Mouse (Mus musculus): ENCODE data around the gene Ttc7b. TPM values are rescaled to one million over a fixed set of nuclear protein-coding genes. Genes with fewer than 3 reads are reported as not detected.

The Ttc7b gene
- polyA plus RNA-seq, 1 experiment, result 9.2 TPM

- Histone ChIP-seq H3K27me3 (ENCODE audit: control insufficient read depth, insufficient read depth, insufficient read length) (no peaks in the 10 kb centered on the region), H3K79me2 (ENCODE audit: control insufficient read depth, insufficient read depth) (no peaks in the 10 kb centered on the region), H3K4me3 (ENCODE audit: insufficient read depth, poor library complexity, severe bottlenecking) (no peak overlapping the region), H3K79me3 (ENCODE audit: low read depth) (no peaks in the 10 kb centered on the region), H3ac (ENCODE audit: control insufficient read depth, insufficient read length, low read depth) (no peak overlapping the region), H3K36me3 (ENCODE audit: control insufficient read depth, insufficient read depth) (no peaks in the 10 kb centered on the region)
- TF ChIP-seq MYOD1 (IDR thresholded peaks at IDR 0.05; ENCODE audit: control insufficient read depth, insufficient read length, low read depth) (no peak), MAX (IDR thresholded peaks at IDR 0.05) (no peak), MYOG (IDR thresholded peaks at IDR 0.05; ENCODE audit: control insufficient read depth, extremely low read depth, insufficient read length) (no peak), CTCF (IDR thresholded peaks at IDR 0.05; ENCODE audit: control insufficient read depth, insufficient read depth, insufficient read length) (no peak), USF1 (IDR thresholded peaks at IDR 0.05; ENCODE audit: low read depth) (no peak), FOSL1 (IDR thresholded peaks at IDR 0.05; ENCODE audit: insufficient read depth, low read length, poor library complexity, severe bottlenecking) (no peak), CEBPB (IDR thresholded peaks at IDR 0.05; ENCODE audit: low read depth) (no peak)
Measured at GRCm38 (mm10) chr12:100435763-100436162, 84.9 kb downstream of the Ttc7b start.

- Histone ChIP-seq H3K27me3 (ENCODE audit: control insufficient read depth, insufficient read depth, insufficient read length) (no peaks in the 10 kb centered on the region), H3K36me3 (ENCODE audit: control insufficient read depth, insufficient read depth) (no peaks in the 10 kb centered on the region), H3ac (ENCODE audit: control insufficient read depth, insufficient read length, low read depth) (no peak overlapping the region), H3K4me3 (ENCODE audit: insufficient read depth, poor library complexity, severe bottlenecking) (no peak overlapping the region), H3K79me2 (ENCODE audit: control insufficient read depth, insufficient read depth) (no peaks in the 10 kb centered on the region), H3K79me3 (ENCODE audit: low read depth) (no peaks in the 10 kb centered on the region)
- TF ChIP-seq MYOD1 (IDR thresholded peaks at IDR 0.05; ENCODE audit: control insufficient read depth, insufficient read length, low read depth) (no peak), CTCF (IDR thresholded peaks at IDR 0.05; ENCODE audit: control insufficient read depth, insufficient read depth, insufficient read length) (no peak), FOSL1 (IDR thresholded peaks at IDR 0.05; ENCODE audit: insufficient read depth, low read length, poor library complexity, severe bottlenecking) (no peak), CEBPB (IDR thresholded peaks at IDR 0.05; ENCODE audit: low read depth) (no peak), USF1 (IDR thresholded peaks at IDR 0.05; ENCODE audit: low read depth) (no peak), MAX (IDR thresholded peaks at IDR 0.05) (no peak), MYOG (IDR thresholded peaks at IDR 0.05; ENCODE audit: control insufficient read depth, extremely low read depth, insufficient read length) (no peak)
Measured at GRCm38 (mm10) chr12:100431830-100432229, 88.8 kb downstream of the Ttc7b start.

- no peaks in the 10 kb centered on the region for H3K79me2 ChIP-seq (ENCODE audit: control insufficient read depth, insufficient read depth)
- no peaks in the 10 kb centered on the region for H3K79me3 ChIP-seq (ENCODE audit: low read depth)
- no peak overlapping the region for H3ac ChIP-seq (ENCODE audit: control insufficient read depth, insufficient read length, low read depth)
- no peaks in the 10 kb centered on the region for H3K27me3 ChIP-seq (ENCODE audit: control insufficient read depth, insufficient read depth, insufficient read length)
- TF ChIP-seq FOSL1 (IDR thresholded peaks at IDR 0.05; ENCODE audit: insufficient read depth, low read length, poor library complexity, severe bottlenecking) (no peak), MYOG (IDR thresholded peaks at IDR 0.05; ENCODE audit: control insufficient read depth, extremely low read depth, insufficient read length) (no peak), CTCF (IDR thresholded peaks at IDR 0.05; ENCODE audit: control insufficient read depth, insufficient read depth, insufficient read length) (no peak), MYOD1 (IDR thresholded peaks at IDR 0.05; ENCODE audit: control insufficient read depth, insufficient read length, low read depth) (no peak), MAX (IDR thresholded peaks at IDR 0.05) (no peak), USF1 (IDR thresholded peaks at IDR 0.05; ENCODE audit: low read depth) (no peak), CEBPB (IDR thresholded peaks at IDR 0.05; ENCODE audit: low read depth) (no peak)
- no peaks in the 10 kb centered on the region for H3K36me3 ChIP-seq (ENCODE audit: control insufficient read depth, insufficient read depth)
- no peak overlapping the region for H3K4me3 ChIP-seq (ENCODE audit: insufficient read depth, poor library complexity, severe bottlenecking)
Measured at GRCm38 (mm10) chr12:100429414-100430114, 91.1 kb downstream of the Ttc7b start.

GRCm38 (mm10) chr12:100428183-100428582 lies 92.4 kb downstream of the Ttc7b start:
- no peaks in the 10 kb centered on the region for H3K79me3 ChIP-seq (ENCODE audit: low read depth)
- no peaks in the 10 kb centered on the region for H3K79me2 ChIP-seq (ENCODE audit: control insufficient read depth, insufficient read depth)
- no peak overlapping the region for H3K4me3 ChIP-seq (ENCODE audit: insufficient read depth, poor library complexity, severe bottlenecking)
- TF ChIP-seq USF1 (IDR thresholded peaks at IDR 0.05; ENCODE audit: low read depth) (no peak), CEBPB (IDR thresholded peaks at IDR 0.05; ENCODE audit: low read depth) (no peak), MAX (IDR thresholded peaks at IDR 0.05) (no peak), FOSL1 (IDR thresholded peaks at IDR 0.05; ENCODE audit: insufficient read depth, low read length, poor library complexity, severe bottlenecking) (no peak), MYOD1 (IDR thresholded peaks at IDR 0.05; ENCODE audit: control insufficient read depth, insufficient read length, low read depth) (no peak), CTCF (IDR thresholded peaks at IDR 0.05; ENCODE audit: control insufficient read depth, insufficient read depth, insufficient read length) (no peak), MYOG (IDR thresholded peaks at IDR 0.05; ENCODE audit: control insufficient read depth, extremely low read depth, insufficient read length) (no peak)
- H3K27me3 ChIP-seq (ENCODE audit: control insufficient read depth, insufficient read depth, insufficient read length), result no peaks in the 10 kb centered on the region
- no peaks in the 10 kb centered on the region for H3K36me3 ChIP-seq (ENCODE audit: control insufficient read depth, insufficient read depth)
- no peak overlapping the region for H3ac ChIP-seq (ENCODE audit: control insufficient read depth, insufficient read length, low read depth)

GRCm38 (mm10) chr12:100426212-100426611 lies 94.4 kb downstream of the Ttc7b start:
- H3K27me3 ChIP-seq (ENCODE audit: control insufficient read depth, insufficient read depth, insufficient read length), result no peaks in the 10 kb centered on the region
- no peaks in the 10 kb centered on the region for H3K36me3 ChIP-seq (ENCODE audit: control insufficient read depth, insufficient read depth)
- H3ac ChIP-seq (ENCODE audit: control insufficient read depth, insufficient read length, low read depth), result no peak overlapping the region
- H3K79me2 ChIP-seq (ENCODE audit: control insufficient read depth, insufficient read depth), result no peaks in the 10 kb centered on the region
- H3K4me3 ChIP-seq (ENCODE audit: insufficient read depth, poor library complexity, severe bottlenecking), result no peak overlapping the region
- H3K79me3 ChIP-seq (ENCODE audit: low read depth), result no peaks in the 10 kb centered on the region
- no peak for TF ChIP-seq CEBPB (IDR thresholded peaks at IDR 0.05; ENCODE audit: low read depth)
- TF ChIP-seq MYOD1 (IDR thresholded peaks at IDR 0.05; ENCODE audit: control insufficient read depth, insufficient read length, low read depth), result no peak
- no peak for TF ChIP-seq CTCF (IDR thresholded peaks at IDR 0.05; ENCODE audit: control insufficient read depth, insufficient read depth, insufficient read length)
- no peak for TF ChIP-seq FOSL1 (IDR thresholded peaks at IDR 0.05; ENCODE audit: insufficient read depth, low read length, poor library complexity, severe bottlenecking)
- TF ChIP-seq USF1 (IDR thresholded peaks at IDR 0.05; ENCODE audit: low read depth), result no peak
- no peak for TF ChIP-seq MYOG (IDR thresholded peaks at IDR 0.05; ENCODE audit: control insufficient read depth, extremely low read depth, insufficient read length)
- TF ChIP-seq MAX (IDR thresholded peaks at IDR 0.05), result no peak

All from C2C12 (cell line).